Mouse (Mus musculus) C2C12 (cell line): ENCODE results near the gene Psmd9. TPM values are rescaled to one million over a fixed set of nuclear protein-coding genes. Genes with fewer than 3 reads are reported as not detected.

ENCODE experiments used
- H3K27me3 ChIP-seq: one replicate; pipeline ENCODE4 v1.6.1; 2011; ENCODE audit not compliant: control insufficient read depth, insufficient read depth, insufficient read length
- H3K36me3 ChIP-seq: one replicate; pipeline ENCODE4 v1.6.1; 2011; ENCODE audit not compliant: control insufficient read depth, insufficient read depth
- H3K4me3 ChIP-seq: one replicate; pipeline ENCODE4 v1.5.1; 2011; ENCODE audit warnings: mild to moderate bottlenecking, control low read depth; ENCODE audit not compliant: poor library complexity, insufficient read depth, severe bottlenecking
- H3K79me2 ChIP-seq: one replicate; pipeline ENCODE4 v1.6.1; 2011; ENCODE audit not compliant: control insufficient read depth, insufficient read depth
- H3K79me3 ChIP-seq: one replicate; pipeline ENCODE4 v1.6.1; 2011; ENCODE audit warnings: low read depth, control low read depth
- H3ac ChIP-seq: one replicate; pipeline ENCODE3; 2011; ENCODE audit warnings: low read depth; ENCODE audit not compliant: control insufficient read depth, insufficient read length
- CEBPB ChIP-seq: IDR thresholded peaks from one replicate; pipeline ENCODE4 v1.6.1; 2011; ENCODE audit warnings: low read depth, mild to moderate bottlenecking, control low read depth, moderate library complexity
- CTCF ChIP-seq: IDR thresholded peaks from one replicate; pipeline ENCODE4 v1.5.1; 2011; ENCODE audit not compliant: control insufficient read depth, insufficient read depth, insufficient read length
- FOSL1 ChIP-seq: IDR thresholded peaks from one replicate; pipeline ENCODE4 v1.8.0; 2011; ENCODE audit warnings: mild to moderate bottlenecking, low read length; ENCODE audit not compliant: poor library complexity, insufficient read depth, severe bottlenecking
- MAX ChIP-seq: IDR thresholded peaks from one replicate; pipeline ENCODE4 v1.6.1; 2011; ENCODE audit warnings: mild to moderate bottlenecking, control low read depth
- MYOD1 ChIP-seq: IDR thresholded peaks from one replicate; pipeline ENCODE4 v1.6.1; 2011; ENCODE audit warnings: low read depth; ENCODE audit not compliant: control insufficient read depth, insufficient read length
- MYOG ChIP-seq: IDR thresholded peaks from one replicate; pipeline ENCODE4 v1.6.1; 2011; ENCODE audit not compliant: control insufficient read depth, insufficient read length; ENCODE audit errors: extremely low read depth
- USF1 ChIP-seq: IDR thresholded peaks from one replicate; pipeline ENCODE4 v1.6.1; 2011; ENCODE audit warnings: low read depth, mild to moderate bottlenecking, control low read depth, moderate library complexity
- polyA plus RNA-seq: library from polyadenylated mRNA; unstranded; fragments of >200 nt; fragmentation: generic; extraction: Trizol; gene quantifications from one replicate; pipeline ENCODE4 v1.2.1, GENCODE M21; 2012; ENCODE audit warnings: missing spikeins

The Psmd9 gene
- polyA plus RNA-seq, 1 experiment: 33.2 TPM

GRCm38 (mm10) chr5:123132308-123133071 is 36.7 kb upstream of the Psmd9 start, which contains the start of gene Rhof:
TSS of gene Rhof (minus strand) at chr5:123132692.
- Histone ChIP-seq H3K4me3 (peak within 1 kb of the TSS; percentile 14), H3K79me2 (peaks cover 17% of the 10 kb centered on the region), H3K79me3 (peaks cover 3% of the 10 kb centered on the region), H3K36me3 (peaks cover 8% of the 10 kb centered on the region), H3K27me3 (no peaks in the 10 kb centered on the region), H3ac (peak within 1 kb of the TSS; percentile 57)
- TF ChIP-seq USF1: no peak
- no peak for TF ChIP-seq CEBPB
- no peak for TF ChIP-seq MYOG
- TF ChIP-seq MAX: no peak
- TF ChIP-seq CTCF: peak; percentile 95
- peak; percentile 1 for TF ChIP-seq MYOD1
- no peak for TF ChIP-seq FOSL1

GRCm38 (mm10) chr5:123133083-123133783 is 36.0 kb upstream of the Psmd9 start:
- H3K4me3 ChIP-seq: no peak overlapping the region
- no peak for TF ChIP-seq MAX
- peak; percentile 93 for TF ChIP-seq CTCF
- peak; percentile 23 for TF ChIP-seq CEBPB
- no peaks in the 10 kb centered on the region for H3K27me3 ChIP-seq
- H3K36me3 ChIP-seq: peaks cover 8% of the 10 kb centered on the region
- H3K79me3 ChIP-seq: peaks cover 3% of the 10 kb centered on the region
- no peak overlapping the region for H3ac ChIP-seq
- peaks cover 20% of the 10 kb centered on the region for H3K79me2 ChIP-seq

GRCm38 (mm10) chr5:123133784-123134143 is 35.4 kb upstream of the Psmd9 start:
- Histone ChIP-seq H3K27me3 (no peaks in the 10 kb centered on the region), H3K36me3 (peaks cover 8% of the 10 kb centered on the region), H3K4me3 (no peak overlapping the region), H3ac (no peak overlapping the region), H3K79me2 (peaks cover 21% of the 10 kb centered on the region), H3K79me3 (peaks cover 3% of the 10 kb centered on the region)
- no peak for TF ChIP-seq CTCF
- no peak for TF ChIP-seq MAX
- no peak for TF ChIP-seq FOSL1
- TF ChIP-seq MYOD1: no peak
- no peak for TF ChIP-seq MYOG
- no peak for TF ChIP-seq CEBPB
- no peak for TF ChIP-seq USF1

GRCm38 (mm10) chr5:123134186-123134874 is 34.9 kb upstream of the Psmd9 start:
- Histone ChIP-seq H3K27me3 (no peaks in the 10 kb centered on the region), H3ac (no peak overlapping the region), H3K79me3 (peaks cover 4% of the 10 kb centered on the region), H3K36me3 (peaks cover 8% of the 10 kb centered on the region), H3K4me3 (no peak overlapping the region), H3K79me2 (peaks cover 26% of the 10 kb centered on the region)
- TF ChIP-seq USF1 (no peak), FOSL1 (no peak), MYOD1 (peak; percentile 6), MAX (no peak)

- Histone ChIP-seq H3K27me3 (no peaks in the 10 kb centered on the region), H3K79me2 (peaks cover 32% of the 10 kb centered on the region), H3K36me3 (peaks cover 8% of the 10 kb centered on the region), H3K79me3 (peaks cover 10% of the 10 kb centered on the region), H3K4me3 (no peak overlapping the region), H3ac (no peak overlapping the region)
- no peak for TF ChIP-seq MYOD1
- no peak for TF ChIP-seq CEBPB
- TF ChIP-seq CTCF: no peak
- no peak for TF ChIP-seq MAX
- no peak for TF ChIP-seq FOSL1
- no peak for TF ChIP-seq MYOG
- TF ChIP-seq USF1: no peak
Observed at GRCm38 (mm10) chr5:123134875-123135382, 34.3 kb upstream of the Psmd9 start.
